Mouse (Mus musculus): Measurements from ENCODE around the gene Xlr5a. TPM values are rescaled to one million over a fixed set of nuclear protein-coding genes. Genes with fewer than 3 reads are reported as not detected.
"Not testable (repeated sequence)": the region's sequence is repeated elsewhere in the genome, so short reads cannot be mapped to it uniquely, and the experiment has no call there.

Xlr5a gene
- total RNA-seq, 2 experiments from 2014 or later = not detected

- DNase-seq (ENCODE audit: extremely low spot score in 1 of 2, low spot score in 1 of 2) = not testable (repeated sequence)
Observed at GRCm38 (mm10) chrX:73149350-73149749, 143.4 kb downstream of the Xlr5a start, which contains the start of gene DXBay18. DXBay18 (minus strand) TSS chrX:73149450.

GRCm38 (mm10) chrX:73148496-73148895 lies 144.3 kb downstream of the Xlr5a start, which contains the start of gene Xlr5b:
Xlr5b (plus strand) TSS chrX:73148796.
- DNase-seq (ENCODE audit: extremely low spot score in 1 of 2, low spot score in 1 of 2) = not testable (repeated sequence)

GRCm38 (mm10) chrX:73143218-73143618 lies 149.6 kb downstream of the Xlr5a start:
- not testable (repeated sequence) for DNase-seq (ENCODE audit: extremely low spot score in 1 of 2, low spot score in 1 of 2)

DNA sequence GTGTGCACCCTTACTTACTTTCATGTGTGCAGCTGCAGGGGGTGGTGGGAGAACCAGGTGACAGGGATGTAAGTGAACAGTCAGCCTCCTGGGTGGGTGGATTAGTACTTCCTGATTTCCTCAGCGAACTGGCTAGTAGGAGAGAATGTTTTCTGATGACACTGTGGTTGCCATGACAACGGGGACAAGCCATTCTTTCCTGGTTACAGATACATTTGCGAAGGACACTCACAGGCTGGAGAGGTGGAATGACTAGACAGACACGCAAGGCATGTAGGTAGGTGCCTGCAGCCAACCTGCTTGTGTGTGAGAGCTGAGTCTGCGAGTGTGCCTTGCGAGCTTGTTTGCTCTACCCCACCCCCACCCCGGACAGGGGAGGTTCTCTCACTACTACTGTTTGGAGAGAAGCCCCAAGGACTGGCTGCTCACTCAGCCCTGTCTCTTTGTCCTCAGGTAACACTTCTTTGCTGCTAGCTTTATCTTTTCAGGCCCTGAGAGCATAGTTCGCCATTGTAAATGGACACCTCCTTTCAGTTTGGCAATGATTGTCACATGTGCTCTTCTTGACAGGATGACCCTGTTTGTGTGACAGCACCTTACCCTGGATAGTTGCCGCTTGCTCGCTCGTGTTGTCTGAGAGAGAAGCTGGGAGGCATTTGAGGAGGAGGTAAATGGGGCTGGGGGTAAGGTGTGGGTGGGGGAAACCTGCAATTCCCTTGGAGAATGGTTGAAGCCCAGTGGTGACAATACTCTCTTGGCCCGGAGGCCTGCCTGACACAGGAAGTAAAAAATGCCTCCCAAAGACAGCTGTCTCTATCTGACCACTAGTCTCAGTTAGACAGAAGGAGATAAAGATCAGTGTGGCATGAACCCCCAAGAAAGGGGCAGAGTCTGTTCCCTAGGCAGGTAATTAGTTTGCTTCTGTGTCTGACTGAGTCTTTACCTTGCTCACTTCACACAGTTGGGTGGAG lies 169.6 kb downstream of the Xlr5a start:
- not testable (repeated sequence) for DNase-seq (ENCODE audit: extremely low spot score in 1 of 2, low spot score in 1 of 2)

GRCm38 (mm10) chrX:73116747-73117146 lies 176.0 kb downstream of the Xlr5a start, which contains the start of gene Gm14685:
Gm14685 (plus strand) TSS chrX:73117047.
- not testable (repeated sequence) for DNase-seq (ENCODE audit: extremely low spot score in 1 of 2, low spot score in 1 of 2)

GRCm38 (mm10) chrX:73096941-73097508 lies 195.8 kb downstream of the Xlr5a start, which contains the start of gene Xlr3a:
Xlr3a (minus strand) TSS chrX:73097095.
- DNase-seq (ENCODE audit: extremely low spot score in 1 of 2, low spot score in 1 of 2) = not testable (repeated sequence)

DNA sequence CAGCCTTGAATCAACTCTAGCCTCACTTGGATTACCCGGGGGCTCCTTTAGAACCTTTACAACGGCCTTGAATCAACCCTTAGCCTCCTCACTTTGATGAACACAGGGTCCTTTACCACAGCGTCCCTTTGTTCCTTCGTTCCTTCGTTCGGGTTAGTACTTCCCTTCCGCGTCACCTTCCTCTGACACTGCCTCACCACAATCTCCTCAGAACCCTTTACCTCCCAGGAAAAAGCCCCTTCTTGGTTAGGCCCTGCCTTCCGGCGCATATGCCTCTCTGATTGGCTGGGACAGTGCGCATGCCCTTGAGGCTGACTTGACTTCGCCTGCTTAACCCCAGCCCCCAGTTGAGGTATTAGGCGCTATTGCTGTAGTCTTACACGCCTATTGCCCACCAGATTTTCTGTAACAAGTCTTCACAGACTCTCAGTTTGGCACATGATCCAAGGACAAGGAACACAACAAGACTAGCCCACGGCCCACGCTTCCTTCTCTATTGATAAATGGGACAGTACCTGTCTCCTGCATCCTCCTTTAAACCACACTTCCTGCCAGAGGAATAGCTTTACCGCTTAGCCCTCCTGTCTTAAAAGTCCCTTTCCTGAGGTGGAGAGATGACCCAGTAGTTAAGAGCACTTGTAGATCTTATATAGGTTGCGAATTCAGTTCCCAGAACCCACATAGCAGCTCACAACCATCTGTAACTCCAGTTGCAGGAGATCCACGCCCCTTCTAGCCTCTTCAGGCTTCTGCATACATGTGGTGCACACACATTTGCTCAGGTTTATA lies 210.3 kb downstream of the Xlr5a start, which contains the start of gene Xlr4a:
Xlr4a (minus strand) TSS at position 212 of the 789 bp plus-strand sequence.
- DNase-seq (ENCODE audit: extremely low spot score in 1 of 2, low spot score in 1 of 2) = not testable (repeated sequence)

GRCm38 (mm10) chrX:73066765-73067312 lies 225.9 kb downstream of the Xlr5a start:
- not testable (repeated sequence) for DNase-seq (ENCODE audit: extremely low spot score in 1 of 2, low spot score in 1 of 2)

GRCm38 (mm10) chrX:73064415-73064793 lies 228.4 kb downstream of the Xlr5a start, which contains the start of gene Pnma3:
Pnma3 (plus strand) TSS chrX:73064787.
- DNase-seq (ENCODE audit: extremely low spot score in 1 of 2, low spot score in 1 of 2) = no peak

GRCm38 (mm10) chrX:73063512-73064414 lies 229.0 kb downstream of the Xlr5a start:
- peak; percentile 26 to 29 for DNase-seq (ENCODE audit: extremely low spot score in 1 of 2, low spot score in 1 of 2)

DNA sequence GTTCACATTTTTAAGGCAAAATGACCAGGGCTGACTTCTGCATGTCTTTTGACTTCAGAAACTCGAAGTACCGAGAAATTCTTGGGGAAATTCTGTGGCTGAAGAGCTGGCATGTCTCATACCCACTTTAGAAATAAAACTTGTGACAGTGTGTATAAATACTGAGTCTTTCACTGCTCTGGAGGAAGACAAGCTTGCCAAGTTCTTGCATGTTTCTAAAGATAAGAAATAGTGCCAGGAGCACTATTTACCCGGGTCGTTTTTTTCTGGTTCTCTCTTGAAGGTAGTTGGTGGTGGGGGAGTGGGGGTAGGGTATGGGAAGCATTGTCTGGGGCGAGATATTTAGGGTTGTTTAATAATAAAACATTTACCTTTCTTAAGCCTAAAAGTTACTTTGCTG lies 230.5 kb downstream of the Xlr5a start:
- DNase-seq (ENCODE audit: extremely low spot score in 1 of 2, low spot score in 1 of 2) = no peak

GRCm38 (mm10) chrX:73061528-73061927 lies 231.2 kb downstream of the Xlr5a start:
- no peak for DNase-seq (ENCODE audit: extremely low spot score in 1 of 2, low spot score in 1 of 2)

Other genes with a start within 250 kb of the Xlr5a start
- gene Pnma3, start 228.2 kb downstream of the Xlr5a start, total RNA-seq (2021) = 10 to 100 TPM; 15.7 to 25.1 TPM
- 1 to 10 TPM in 1 of 2 experiments, not detected in 1; 2.7 TPM for gene Xlr4a, start 210.5 kb downstream of the Xlr5a start, total RNA-seq (2021)
- 1 to 10 TPM; 2.0 to 3.4 TPM for gene Xlr3a, start 195.9 kb downstream of the Xlr5a start, total RNA-seq (2021)
- gene Gm14685, start 175.9 kb downstream of the Xlr5a start, total RNA-seq (2021) = 1 to 10 TPM; 2.9 to 3.1 TPM
- not detected for gene Xlr5b, start 144.2 kb downstream of the Xlr5a start, total RNA-seq (2021)
- 1 to 10 TPM in 1 of 2 experiments, under 1 TPM in 1; 0.63 to 1.3 TPM for gene DXBay18, start 143.5 kb downstream of the Xlr5a start, total RNA-seq (2021)
- not detected for gene Spin2d, start 116.0 kb downstream of the Xlr5a start, total RNA-seq (2021)
- 10 to 100 TPM in 1 of 2 experiments, 1 to 10 TPM in 1; 5.5 to 14.6 TPM for gene Xlr3b, start 100.8 kb downstream of the Xlr5a start, total RNA-seq (2021)
- 1 to 10 TPM in 1 of 2 experiments, under 1 TPM in 1; 0.84 to 1.4 TPM for gene Xlr4b, start 78.6 kb downstream of the Xlr5a start, total RNA-seq (2021)
- gene F8a, start 64.7 kb downstream of the Xlr5a start, total RNA-seq (2021) = 10 to 100 TPM; 15.0 to 16.0 TPM
- 1 to 10 TPM in 1 of 2 experiments, under 1 TPM in 1; 0.37 to 1.4 TPM for gene Xlr4c, start 49.8 kb downstream of the Xlr5a start, total RNA-seq (2021)
- gene Xlr3c, start 27.6 kb downstream of the Xlr5a start, total RNA-seq (2021) = under 1 TPM in 1 of 2 experiments, not detected in 1; 0.76 TPM
- not detected for gene Xlr5c, start within 50 bp of the Xlr5a start, total RNA-seq (2021)
- gene Gm45015, start 43.9 kb upstream of the Xlr5a start, total RNA-seq (2021) = not detected
- 10 to 100 TPM; 11.2 to 12.2 TPM for gene Zfp275, start 49.6 kb upstream of the Xlr5a start, total RNA-seq (2021)
- gene Gm18336, start 105.8 kb upstream of the Xlr5a start, total RNA-seq (2021) = under 1 TPM in 1 of 2 experiments, not detected in 1; 0.16 TPM
- 1 to 10 TPM; 1.6 to 3.1 TPM for gene Zfp92, start 118.1 kb upstream of the Xlr5a start, total RNA-seq (2021)
- gene Trex2, start 142.4 kb upstream of the Xlr5a start, total RNA-seq (2021) = not detected
- gene Haus7, start 166.1 kb upstream of the Xlr5a start, total RNA-seq (2021) = 1 to 10 TPM; 6.9 to 7.5 TPM
- gene Bgn, start 190.6 kb upstream of the Xlr5a start, total RNA-seq (2021) = 10 to 100 TPM; 16.7 to 17.4 TPM
- gene Atp2b3, start 210.1 kb upstream of the Xlr5a start, total RNA-seq (2021) = 100 to 1,000 TPM; 145 to 149 TPM

Measured in layer of hippocampus, postnatal 25 days (tissue).